Comparison of ENCODE assay signal across 24 mouse cellular contexts in the genomic region with DNA sequence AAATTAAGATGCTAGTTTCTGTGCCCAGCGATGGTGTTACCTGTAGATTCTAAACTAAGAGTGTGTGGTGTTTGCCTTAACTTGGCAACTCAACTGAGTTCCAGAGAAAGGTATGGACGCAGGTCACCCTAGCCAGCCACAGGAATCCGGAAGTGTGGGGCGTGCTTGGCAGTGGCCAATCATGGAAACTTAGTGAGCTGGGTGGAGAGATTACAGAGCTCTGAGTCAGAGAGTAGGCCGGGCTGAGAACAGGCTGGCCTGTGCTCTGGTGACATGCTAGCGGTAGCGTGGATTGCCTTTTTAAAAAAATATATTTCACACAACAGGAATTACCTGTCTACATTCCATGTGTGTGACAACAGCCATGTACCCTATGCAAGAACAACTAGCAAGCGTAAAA. TPM values are rescaled to one million over a fixed set of nuclear protein-coding genes. Genes with fewer than 3 reads are reported as not detected.
A peak's percentile ranks its signal among the peaks of the same experiment; 100 is the strongest.
DNase-seq lines count a peak whose midpoint lies in the region; ATAC-seq and TF ChIP-seq lines count a peak whose summit lies in the region.
"Had no signal": no experiment of that assay in that cellular context is flagged by ENCODE, and none has a peak within 500 bp of the region (broad histone marks: within the 10 kb centered on the region; RNA-seq: fewer than 3 reads in every experiment).

No protein-coding gene starts in this region.

- no peak for TF ChIP-seq EP300 in heart, postnatal 0 days (IDR thresholded peaks at IDR 0.05; ENCODE audit: low read depth)
- peak; percentile 92 for TF ChIP-seq EP300 in lung, postnatal 0 days (IDR thresholded peaks at IDR 0.05)

- no peak overlapping the region for H3K4me3 ChIP-seq in heart, postnatal 0 days (ENCODE audit: low read depth, low read length)
- no peak overlapping the region for H3K4me3 ChIP-seq in lung, postnatal 0 days (ENCODE audit: low read depth, low read length)
- H3K4me3 ChIP-seq: embryonic facial prominence, embryonic 12.5 days; forebrain, embryonic 13.5 days; layer of hippocampus, adult 2 months; limb, embryonic 13.5 days; midbrain, embryonic 15.5 days had no signal

- peak; percentile 93 for ATAC-seq in heart, postnatal 0 days (ENCODE audit: insufficient read depth, low read depth)
- ATAC-seq in lung, postnatal 0 days = peak; percentile 98
- ATAC-seq: forebrain, embryonic 13.5 days; hindbrain, postnatal 0 days; midbrain, embryonic 15.5 days had no signal

- peak overlapping the region; percentile 53 for H3K27ac ChIP-seq in heart, postnatal 0 days (ENCODE audit: low read depth)
- no peak overlapping the region for H3K27ac ChIP-seq in lung, postnatal 0 days (ENCODE audit: low read length)
- H3K27ac ChIP-seq: embryonic facial prominence, embryonic 12.5 days; forebrain, embryonic 13.5 days; hindbrain, postnatal 0 days; layer of hippocampus, adult 2 months; limb, embryonic 13.5 days; macrophage; midbrain, embryonic 15.5 days had no signal

- WGBS in heart, postnatal 0 days = 46% methylated on average over 8 of the region's 8 CpGs
- 52% methylated on average over 8 of the region's 8 CpGs for WGBS in lung, postnatal 0 days

- no peak for TF ChIP-seq CTCF in heart, postnatal 0 days (IDR thresholded peaks at IDR 0.05; ENCODE audit: low read depth)
- no peak for TF ChIP-seq CTCF in lung, postnatal 0 days (IDR thresholded peaks at IDR 0.05)

- H3K4me1 ChIP-seq in heart, postnatal 0 days (ENCODE audit: control insufficient read depth, insufficient read depth) = no peaks in the 10 kb centered on the region
- no peaks in the 10 kb centered on the region for H3K4me1 ChIP-seq in lung, postnatal 0 days (ENCODE audit: insufficient read depth, low read depth, low read length)
- H3K4me1 ChIP-seq: embryonic facial prominence, embryonic 12.5 days; forebrain, embryonic 13.5 days; limb, embryonic 13.5 days; midbrain, embryonic 15.5 days had no signal

- peak; percentile 36 for DNase-seq in heart, postnatal 0 days (ENCODE audit: low spot score)
- DNase-seq in heart, adult 8-10 months (ENCODE audit: low spot score) = no peak
- peak; percentile 86 for DNase-seq in 3T3-L1 (ENCODE audit: low read depth, low spot score)
- DNase-seq in NIH3T3 (ENCODE audit: low read depth) = peak; percentile 70
- DNase-seq in lung, postnatal 0 days (ENCODE audit: low spot score) = peak; percentile 87
- no peak for DNase-seq in retina, embryonic 14.5 days (ENCODE audit: low spot score)
- no peak for DNase-seq in cerebellum, adult 11-12 months
- DNase-seq in adrenal gland, adult (ENCODE audit: inconsistent age in 2 of 2, low spot score in 1 of 2) = no peak
- DNase-seq: adrenal gland, postnatal 25 days; cerebellum, postnatal 25 days; thymus, postnatal 4 days had no signal

- no peaks in the 10 kb centered on the region for H3K9me3 ChIP-seq in heart, postnatal 0 days (replicated peaks; ENCODE audit: control insufficient read depth, low read length)
- H3K9me3 ChIP-seq in lung, postnatal 0 days (ENCODE audit: low read length) = no peaks in the 10 kb centered on the region
- H3K9me3 ChIP-seq: embryonic facial prominence, embryonic 12.5 days; forebrain, embryonic 13.5 days; limb, embryonic 13.5 days; midbrain, embryonic 15.5 days had no signal

- no peaks in the 10 kb centered on the region for H3K36me3 ChIP-seq in heart, postnatal 0 days (replicated peaks; ENCODE audit: control insufficient read depth, insufficient read depth, low read length)
- no peaks in the 10 kb centered on the region for H3K36me3 ChIP-seq in lung, postnatal 0 days (ENCODE audit: insufficient read depth, low read length)
- H3K36me3 ChIP-seq: embryonic facial prominence, embryonic 12.5 days; limb, embryonic 13.5 days; midbrain, embryonic 15.5 days had no signal

- no peaks in the 10 kb centered on the region for H3K27me3 ChIP-seq in heart, postnatal 0 days (ENCODE audit: control insufficient read depth, insufficient read depth, low read length)
- H3K27me3 ChIP-seq in lung, postnatal 0 days (replicated peaks; ENCODE audit: insufficient read depth, low read length) = no peaks in the 10 kb centered on the region
- H3K27me3 ChIP-seq: embryonic facial prominence, embryonic 12.5 days; forebrain, embryonic 13.5 days; midbrain, embryonic 15.5 days had no signal

- H3K4me2 ChIP-seq in heart, postnatal 0 days (ENCODE audit: low read depth, low read length) = no peak overlapping the region
- no peak overlapping the region for H3K4me2 ChIP-seq in lung, postnatal 0 days (replicated peaks; ENCODE audit: low read depth, low read length)
- H3K4me2 ChIP-seq: embryonic facial prominence, embryonic 12.5 days; forebrain, embryonic 13.5 days; limb, embryonic 13.5 days; midbrain, embryonic 15.5 days had no signal

- H3K9ac ChIP-seq in heart, postnatal 0 days (replicated peaks; ENCODE audit: low read depth, low read length) = no peak overlapping the region
- H3K9ac ChIP-seq in lung, postnatal 0 days (replicated peaks; ENCODE audit: low read depth) = no peak overlapping the region
- H3K9ac ChIP-seq: embryonic facial prominence, embryonic 12.5 days; forebrain, embryonic 13.5 days; limb, embryonic 13.5 days; midbrain, embryonic 15.5 days had no signal

RNA-seq across cellular contexts. Expression of gene Cyp24a1, which starts 29.6 kb away (rescaled TPM):
- total RNA-seq in heart, postnatal 0 days (2014; rRNA removed; ENCODE audit: low replicate concordance) = not detected in 2 replicates
- not detected in 2 replicates for polyA plus RNA-seq in heart, postnatal 0 days (2015; fragmentation: Nextera tagmentation; extraction: Ambion mirVana)
- not detected for total RNA-seq in heart, adult 8-10 months (2022)
- not detected in 2 replicates for polyA plus RNA-seq in lung, postnatal 0 days (2015; fragmentation: Nextera tagmentation; extraction: Ambion mirVana)
- total RNA-seq: adrenal gland, postnatal 25 days; gastrocnemius, adult 18-20 months; heart, postnatal 25 days; hindbrain, postnatal 0 days; layer of hippocampus, adult 2 months; left cerebral cortex, adult 8-10 months had no signal
- polyA plus RNA-seq: embryonic facial prominence, embryonic 12.5 days; limb, embryonic 13.5 days; macrophage; neural tube, embryonic 11.5 days; small intestine, adult 2 months; stomach, embryonic 14.5 days had no signal

RNA-seq across cellular contexts. Expression of gene Pfdn4, which starts 30.3 kb away (rescaled TPM):
- 11.4 and 30.2 TPM in 2 replicates for total RNA-seq in heart, postnatal 0 days (2014; rRNA removed; ENCODE audit: low replicate concordance)
- polyA plus RNA-seq in heart, postnatal 0 days (2015; fragmentation: Nextera tagmentation; extraction: Ambion mirVana) = 42.1 and 46.2 TPM in 2 replicates
- total RNA-seq in heart, adult 8-10 months (2022) = 10 to 100 TPM in 2 of 4 experiments, 1 to 10 TPM in 2; 9.4 to 12.6 (median 10.9) TPM
- polyA plus RNA-seq in lung, postnatal 0 days (2015; fragmentation: Nextera tagmentation; extraction: Ambion mirVana) = 50.4 and 60.0 TPM in 2 replicates

Comparison
In these comparisons a context has a peak if more than half of its experiments do, and no peak if none do; other contexts are left out.
1. DNase-seq: peak in heart, postnatal 0 days (single experiment), 3T3-L1 (single experiment), NIH3T3 (single experiment) and lung, postnatal 0 days (single experiment); none in heart, adult 8-10 months (single experiment), retina, embryonic 14.5 days (single experiment), cerebellum, adult 11-12 months (single experiment) and adrenal gland, adult (0 of 2).